Mouse (Mus musculus) skeletal muscle tissue, adult 2 months (tissue): ENCODE data around the gene Slc12a6.
"Not testable (repeated sequence)": the region's sequence is repeated elsewhere in the genome, so short reads cannot be mapped to it uniquely, and the experiment has no call there.

Experiments used
- DNase-seq: peaks from one replicate; pipeline ENCODE4 v3.0.0-alpha.2; 2012; ENCODE audit warnings: low read depth, low spot score

Slc12a6 gene

DNA sequence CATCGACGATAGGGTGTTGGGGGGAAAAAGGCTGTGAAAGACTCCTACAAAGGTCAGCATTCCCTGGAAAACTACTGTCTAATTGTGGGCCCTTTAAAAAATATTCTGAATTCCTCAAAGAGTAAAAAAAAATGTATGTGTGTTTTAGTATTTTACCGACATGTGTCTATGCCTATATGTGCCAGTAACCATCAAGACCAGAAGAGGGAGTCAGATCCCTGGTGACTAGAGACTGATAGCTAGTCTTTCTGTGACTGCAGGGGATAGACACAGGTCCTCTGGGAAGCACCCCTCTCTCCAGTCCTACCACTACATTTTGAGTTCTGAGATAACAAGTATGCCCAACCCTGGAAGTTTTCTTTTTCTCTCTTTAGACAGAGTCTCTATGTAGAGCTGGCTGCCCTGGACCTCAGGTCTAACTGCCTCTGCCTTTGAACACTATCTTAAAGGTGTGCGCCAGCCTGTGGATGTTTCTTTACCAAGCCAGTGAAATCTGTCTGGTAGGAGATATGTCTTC, 2.8 kb upstream of the Slc12a6 start:
- no peak for DNase-seq

DNA sequence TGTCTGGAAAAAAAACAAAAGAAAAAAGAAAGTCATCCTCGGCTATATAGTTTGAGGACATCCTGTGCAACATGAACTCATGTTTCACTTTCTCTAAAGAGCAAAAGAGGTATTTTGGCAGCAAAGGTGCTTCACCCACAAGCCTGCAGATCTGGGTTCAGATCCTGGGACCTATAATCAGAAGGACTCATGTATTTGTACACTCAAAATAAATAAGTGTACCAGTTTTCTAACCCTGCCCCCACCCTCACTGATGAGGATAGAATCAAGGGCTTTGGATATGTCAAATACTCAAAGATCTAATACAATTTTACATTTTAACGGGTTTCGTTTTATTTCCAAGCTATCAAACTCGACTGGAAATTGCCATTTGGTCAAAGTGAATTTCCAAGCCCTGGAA, 1.3 kb upstream of the Slc12a6 start:
- DNase-seq: no peak

DNA sequence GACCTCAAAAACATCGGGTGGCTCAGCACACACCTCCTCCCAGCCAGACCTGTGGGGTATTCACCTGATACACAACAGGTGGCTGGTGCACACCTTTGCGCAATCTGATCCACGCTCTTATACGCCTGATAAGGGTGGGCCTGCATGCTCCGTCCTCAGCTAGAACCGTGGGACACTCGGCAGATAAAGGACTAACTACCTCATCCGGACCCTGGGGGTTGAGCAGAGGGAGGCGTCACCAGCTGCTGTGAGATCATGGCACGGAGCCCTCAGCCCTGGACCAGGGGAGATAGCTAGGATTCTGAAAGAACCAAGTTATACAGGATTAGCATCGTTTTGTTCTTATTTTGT, 592 bp downstream of the Slc12a6 start, which contains the start of gene Gm21985:
Gene Gm21985 (plus strand): TSS at position 73 of the 351 bp plus-strand sequence.
- peak; percentile 46 for DNase-seq

GRCm38 (mm10) chr2:112266780-112267179, 1.2 kb downstream of the Slc12a6 start:
- peak; percentile 33 for DNase-seq

- DNase-seq: peak; percentile 33
Observed at GRCm38 (mm10) chr2:112267547-112268269, 2.1 kb downstream of the Slc12a6 start.

GRCm38 (mm10) chr2:112270011-112270410, 4.4 kb downstream of the Slc12a6 start:
- no peak for DNase-seq

GRCm38 (mm10) chr2:112272909-112273308, 7.3 kb downstream of the Slc12a6 start:
- no peak for DNase-seq

GRCm38 (mm10) chr2:112273474-112273873, 7.8 kb downstream of the Slc12a6 start:
- DNase-seq: no peak

DNA sequence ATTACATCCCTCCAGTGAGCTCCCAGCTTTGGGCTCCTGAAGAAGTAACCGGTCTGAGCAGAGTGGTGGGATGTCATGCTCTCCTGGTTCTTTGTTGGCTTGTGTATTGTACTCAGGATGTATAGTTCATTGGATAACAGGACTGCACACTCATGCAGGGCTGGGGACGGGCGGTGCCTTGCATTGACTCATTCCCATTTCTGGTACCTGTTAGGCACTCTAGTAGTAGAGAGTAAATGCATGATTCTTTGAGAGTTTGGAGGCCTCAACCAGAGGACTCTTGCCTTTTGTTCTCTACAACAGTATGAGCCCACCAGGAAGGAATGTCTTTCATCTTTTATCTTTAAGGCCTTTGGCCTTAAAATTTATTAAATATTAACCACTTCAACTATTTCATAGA, 11.2 kb downstream of the Slc12a6 start:
- no peak for DNase-seq

- no peak for DNase-seq
Observed at GRCm38 (mm10) chr2:112282846-112283245, 17.2 kb downstream of the Slc12a6 start.

- peak; percentile 54 for DNase-seq
Observed at GRCm38 (mm10) chr2:112284363-112285030, 18.9 kb downstream of the Slc12a6 start.

DNA sequence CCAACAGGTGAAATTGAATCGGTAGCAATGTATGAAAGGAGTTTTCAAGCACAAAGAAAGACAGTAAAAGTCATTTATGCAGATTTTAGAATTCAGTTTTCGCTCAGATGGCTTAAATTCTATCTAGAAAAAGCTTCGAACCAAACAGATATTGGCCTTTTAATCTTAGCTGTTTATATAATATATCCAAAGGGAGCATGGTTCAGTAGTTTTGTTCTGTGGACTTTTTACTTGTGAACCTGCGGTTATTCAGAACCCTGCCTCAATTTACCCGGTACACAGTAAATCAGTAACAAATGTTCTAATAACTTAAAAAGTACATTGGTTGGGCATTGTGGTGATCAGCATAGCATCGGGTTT, 19.4 kb downstream of the Slc12a6 start:
- no peak for DNase-seq

DNA sequence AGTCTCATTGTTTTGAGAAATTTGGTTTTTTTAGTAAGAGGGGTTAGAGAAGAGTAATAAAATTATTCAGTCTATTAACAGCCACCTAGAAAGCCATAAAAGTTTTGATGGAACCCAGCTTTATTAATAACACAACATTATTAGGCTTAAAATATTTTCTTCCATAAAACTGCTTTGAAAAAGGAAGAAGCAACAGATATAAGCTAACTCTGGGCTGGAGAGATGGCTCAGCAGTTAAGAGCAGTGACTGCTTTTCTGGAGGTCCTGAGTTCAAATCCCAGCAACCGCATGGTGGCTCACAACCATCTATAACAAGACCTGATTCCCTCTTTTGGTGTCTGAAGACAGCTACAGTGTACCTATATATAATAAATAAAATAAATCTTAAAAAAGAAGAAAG, 20.4 kb downstream of the Slc12a6 start:
- not testable (repeated sequence) for DNase-seq

DNA sequence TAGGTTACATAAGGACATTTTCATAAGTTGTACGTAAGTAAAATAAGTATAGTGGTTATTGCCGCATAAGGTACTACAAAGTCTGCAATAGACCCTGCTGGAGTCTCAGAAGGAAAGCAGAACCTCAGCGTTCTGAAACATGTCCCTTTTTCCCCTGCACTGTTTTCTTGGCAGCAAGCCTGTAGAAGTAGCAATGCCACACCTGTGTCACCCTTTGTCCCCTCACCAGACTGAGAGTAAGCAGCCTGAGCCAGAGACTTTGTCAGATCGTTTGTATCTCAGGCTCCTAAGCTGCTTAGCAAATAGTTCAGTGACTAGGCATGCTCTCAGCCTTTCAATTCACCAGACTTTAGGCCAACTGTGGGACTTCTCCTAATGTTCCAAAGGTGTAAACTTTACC, 21.4 kb downstream of the Slc12a6 start:
- no peak for DNase-seq

DNA sequence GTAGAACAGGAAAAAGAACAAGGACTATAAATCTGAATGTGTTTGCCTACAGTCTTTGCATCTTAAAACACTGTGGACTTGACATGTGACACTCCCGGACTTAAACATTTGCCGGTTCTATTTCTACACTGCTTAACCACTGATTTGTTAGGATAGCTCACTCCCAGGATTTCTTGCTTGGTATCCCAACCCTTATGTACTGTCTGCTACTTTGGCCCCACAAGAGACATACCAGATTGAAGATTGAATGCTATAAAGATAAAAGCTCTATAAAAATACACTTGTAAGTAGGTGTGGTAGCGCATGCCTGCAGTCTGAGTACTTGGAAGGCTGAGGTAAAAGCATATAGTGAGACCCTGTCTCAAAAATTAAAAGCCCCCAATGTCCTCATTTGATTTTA, 23.9 kb downstream of the Slc12a6 start:
- DNase-seq: no peak

DNA sequence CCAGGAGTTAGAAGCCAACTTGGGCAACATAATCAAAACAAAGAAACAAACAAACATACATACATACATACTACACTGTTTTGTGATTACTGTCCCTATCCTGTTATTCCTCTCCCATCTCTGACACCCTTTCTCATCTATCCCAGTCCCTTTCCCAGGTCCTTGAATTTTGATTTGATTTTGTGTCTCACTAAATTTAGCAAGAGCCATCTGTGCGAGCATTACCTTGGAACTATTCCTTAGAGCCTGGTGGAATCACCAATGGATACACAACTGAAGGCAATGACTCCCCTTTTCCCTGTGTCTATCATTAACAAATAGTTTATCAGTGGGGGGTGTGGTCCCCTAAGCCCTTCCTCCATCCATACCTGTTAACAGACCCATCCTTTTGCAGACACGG, 27.2 kb downstream of the Slc12a6 start:
- no peak for DNase-seq

DNA sequence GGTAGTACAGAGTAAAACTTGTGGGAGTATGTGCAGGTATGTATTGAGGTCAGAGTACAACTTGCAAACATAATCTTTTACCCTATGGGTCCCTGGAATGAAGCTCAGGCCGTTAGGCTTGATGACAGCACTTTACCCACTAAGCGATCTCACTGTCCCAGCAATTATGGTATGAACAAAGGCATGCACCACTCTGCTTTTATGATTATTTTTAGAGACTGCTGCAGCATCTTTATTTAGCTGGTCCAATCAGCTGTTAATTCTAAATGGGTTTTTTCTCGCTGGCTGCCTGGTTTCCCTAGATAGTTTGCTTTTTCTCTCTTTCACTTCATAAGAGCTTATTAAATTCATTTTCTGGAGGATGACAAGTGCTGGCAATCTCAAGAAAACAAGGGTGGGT, 30.6 kb downstream of the Slc12a6 start:
- no peak for DNase-seq

DNA sequence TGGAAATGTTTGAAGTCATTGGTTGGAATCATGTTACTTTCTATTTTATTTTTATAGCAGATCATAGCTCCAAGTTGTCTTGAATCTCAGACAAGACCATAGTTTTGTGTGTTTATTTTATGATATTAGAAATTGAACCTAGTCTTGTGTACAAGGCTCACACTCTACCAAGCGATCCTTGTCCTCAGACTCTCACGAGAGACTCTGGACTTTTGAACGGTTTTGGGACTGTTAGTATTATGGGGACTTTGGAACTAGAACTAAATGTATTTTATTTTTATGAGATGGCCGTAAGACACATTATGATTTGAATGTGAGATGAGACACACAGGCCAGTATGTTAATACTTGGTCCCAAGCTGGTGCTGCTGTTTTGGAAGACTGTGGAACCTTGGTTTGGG, 32.6 kb downstream of the Slc12a6 start:
- DNase-seq: no peak

GRCm38 (mm10) chr2:112308671-112309070, 43.0 kb downstream of the Slc12a6 start:
- no peak for DNase-seq

DNA sequence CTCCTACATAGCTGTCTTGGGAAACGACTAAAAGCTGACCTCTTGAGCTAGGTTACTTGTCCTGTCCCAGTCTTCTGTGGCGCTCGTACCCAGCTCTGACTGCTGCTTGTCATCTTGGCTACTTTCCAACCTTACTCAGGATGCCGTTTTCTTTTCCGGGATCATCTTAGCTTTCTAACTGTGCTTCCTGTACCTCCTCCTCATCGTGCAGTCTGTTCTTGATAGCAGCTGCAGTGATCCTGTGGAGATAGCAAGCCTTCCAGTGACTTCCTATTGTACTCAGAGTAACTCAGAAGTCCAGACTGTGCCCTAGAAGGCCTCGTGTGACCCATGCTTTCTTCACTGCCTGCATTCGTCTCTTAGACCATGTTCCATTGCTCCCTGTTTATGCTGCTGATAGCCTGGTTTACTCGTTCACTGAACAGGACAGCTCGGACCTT, 43.6 kb downstream of the Slc12a6 start:
- DNase-seq: peak; percentile 13

DNA sequence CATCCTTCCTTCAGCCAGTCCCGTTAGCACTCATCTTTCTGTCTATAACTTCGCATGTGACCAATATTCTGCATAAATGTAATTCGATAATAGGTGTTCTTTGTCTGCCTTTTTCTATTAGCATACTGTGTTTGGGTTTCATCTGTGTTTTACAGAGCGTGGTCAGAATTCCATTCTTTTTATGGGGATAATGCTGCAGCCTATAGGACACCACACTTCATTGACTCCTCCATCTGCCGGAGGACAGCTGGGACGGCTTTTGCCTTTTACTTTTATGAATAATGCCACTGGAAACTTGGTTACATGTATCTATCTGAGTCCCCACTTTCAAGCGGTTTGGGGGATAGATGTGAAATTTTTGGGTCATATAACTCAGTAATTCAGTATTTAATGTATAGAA, 50.0 kb downstream of the Slc12a6 start:
- no peak for DNase-seq

DNA sequence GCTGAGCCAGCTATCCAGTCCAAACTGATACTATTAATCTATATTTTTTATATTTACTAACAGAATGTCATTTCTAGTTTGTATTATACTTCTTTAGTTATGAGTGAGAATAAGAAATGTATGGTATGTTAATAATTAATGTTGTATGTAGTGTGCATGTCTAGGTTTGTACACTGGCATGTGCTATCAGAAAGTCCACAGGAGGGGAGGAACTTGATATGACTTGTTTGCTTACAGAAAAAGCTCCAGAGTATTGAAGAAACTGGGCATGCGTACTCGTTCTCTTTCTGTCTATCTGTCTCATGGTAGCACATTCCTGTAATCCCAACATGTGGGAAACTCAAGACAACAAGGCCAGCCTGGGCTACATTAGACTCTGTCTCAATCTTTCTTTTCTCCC, 52.6 kb downstream of the Slc12a6 start:
- no peak for DNase-seq

DNA sequence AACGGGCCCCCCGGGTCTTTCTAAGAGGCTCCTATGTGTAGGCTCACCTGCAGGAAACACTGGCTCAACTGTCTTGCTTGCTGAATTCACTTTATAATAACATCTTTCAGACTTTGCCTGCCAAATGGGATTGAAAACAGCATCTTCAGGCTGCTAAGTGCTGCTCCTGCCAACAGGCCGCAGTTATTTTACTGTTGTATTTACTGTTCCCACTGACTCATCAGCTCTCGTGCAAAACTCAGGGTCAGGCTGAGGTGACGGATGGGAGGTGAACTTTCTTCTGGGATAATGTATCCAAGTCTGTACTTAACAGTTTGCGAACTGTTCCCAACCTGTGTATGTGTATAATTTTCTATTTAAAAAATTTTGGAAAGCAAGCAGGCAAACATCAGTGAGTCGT, 53.3 kb downstream of the Slc12a6 start:
- peak; percentile 21 for DNase-seq
